Mouse (Mus musculus): ENCODE measurements at regions not wholly inside any gene's neighbourhood (a gene's known extent, or its start where the extent isn't known, plus 50 kb on each side); places are given as distances from the start of the nearest gene placed in this dataset.

DNA sequence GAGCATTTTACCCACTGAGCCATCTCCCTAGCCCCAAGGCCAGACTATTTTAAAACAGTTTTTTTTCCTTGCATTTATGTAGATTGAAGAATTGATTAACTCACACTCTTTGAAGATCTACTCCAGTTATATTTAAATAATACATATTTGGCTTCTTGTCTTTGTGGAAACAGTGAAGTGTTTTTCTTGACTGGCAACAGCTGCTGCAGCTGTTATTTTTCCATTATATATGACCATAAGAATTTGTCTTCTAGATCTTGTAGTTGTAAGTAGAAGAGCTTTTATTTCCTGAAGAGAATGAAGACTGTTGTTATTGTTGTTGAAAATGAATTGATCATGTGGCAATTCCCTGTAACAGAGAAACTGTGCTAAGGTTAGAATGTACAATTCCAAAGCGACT is 109.4 kb upstream of the Prickle1 start:
- 94% methylated on average over 1 of the region's 1 CpGs for WGBS
- no peaks in the 10 kb centered on the region for H3K9me3 ChIP-seq (ENCODE audit: control insufficient read depth, low read length)
- DNase-seq (ENCODE audit: low spot score) (no peak), ATAC-seq (replicated peaks; ENCODE audit: low FRiP score, low TSS enrichment, low read depth) (no peak)
- 0 out of 2 replicates have a peak, but pooled peaks cover 17% of the 10 kb centered on the region for H3K4me1 ChIP-seq (replicated peaks; ENCODE audit: control insufficient read depth, insufficient read depth, low read length)
- no peak overlapping the region for H3K4me3 ChIP-seq (ENCODE audit: low read depth, low read length)
- no peak overlapping the region for H3K4me2 ChIP-seq (ENCODE audit: low read length)
- no peak overlapping the region for H3K27ac ChIP-seq (ENCODE audit: low read depth)
- no peak overlapping the region for H3K9ac ChIP-seq (ENCODE audit: low read length)
- H3K36me3 ChIP-seq (ENCODE audit: control insufficient read depth, insufficient read depth, low read length), result no peaks in the 10 kb centered on the region
- no peaks in the 10 kb centered on the region for H3K27me3 ChIP-seq (replicated peaks; ENCODE audit: control insufficient read depth, insufficient read depth, low read length)

DNA sequence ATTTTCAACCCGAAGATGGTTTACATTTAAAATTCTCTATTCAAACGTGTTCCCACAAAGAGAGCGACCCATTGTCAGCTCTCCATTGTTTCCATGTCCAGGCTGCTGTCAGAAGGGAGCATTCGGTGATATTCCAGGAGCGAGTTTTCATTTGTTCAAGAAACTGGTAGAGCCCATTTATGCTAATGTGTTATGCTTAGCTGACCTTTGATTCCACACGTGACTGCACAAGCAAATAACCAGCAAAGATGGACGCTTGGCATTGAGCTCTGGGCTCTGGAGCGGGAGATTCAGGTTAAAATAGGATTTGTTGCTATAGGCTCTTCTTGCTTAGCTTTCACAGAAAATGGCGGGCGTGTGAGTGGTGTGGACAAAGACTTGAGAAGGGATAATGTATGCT is 105.3 kb upstream of the Prickle1 start:
- H3K4me1 ChIP-seq (replicated peaks; ENCODE audit: control insufficient read depth, insufficient read depth, low read length), result no peaks in the 10 kb centered on the region; the same call in 1 of the 2 replicates
- no peak overlapping the region for H3K4me3 ChIP-seq (ENCODE audit: low read depth, low read length)
- DNase-seq (ENCODE audit: low spot score), result no peak
- no peaks in the 10 kb centered on the region for H3K9me3 ChIP-seq (ENCODE audit: control insufficient read depth, low read length)
- no peak overlapping the region for H3K4me2 ChIP-seq (ENCODE audit: low read length)
- no peak for ATAC-seq (replicated peaks; ENCODE audit: low FRiP score, low TSS enrichment, low read depth)
- no peaks in the 10 kb centered on the region for H3K36me3 ChIP-seq (ENCODE audit: control insufficient read depth, insufficient read depth, low read length)
- WGBS, result 89% methylated on average over 10 of the region's 10 CpGs
- H3K9ac ChIP-seq (ENCODE audit: low read length), result no peak overlapping the region
- H3K27me3 ChIP-seq (replicated peaks; ENCODE audit: control insufficient read depth, insufficient read depth, low read length), result no peaks in the 10 kb centered on the region
- no peak overlapping the region for H3K27ac ChIP-seq (ENCODE audit: low read depth)

GRCm38 (mm10) chr15:93699971-93700370 is 104.3 kb upstream of the Prickle1 start:
- Histone ChIP-seq H3K4me3 (ENCODE audit: low read depth, low read length) (no peak overlapping the region), H3K27me3 (replicated peaks; ENCODE audit: control insufficient read depth, insufficient read depth, low read length) (no peaks in the 10 kb centered on the region), H3K4me2 (ENCODE audit: low read length) (no peak overlapping the region), H3K9me3 (ENCODE audit: control insufficient read depth, low read length) (no peaks in the 10 kb centered on the region), H3K9ac (ENCODE audit: low read length) (no peak overlapping the region), H3K4me1 (replicated peaks; ENCODE audit: control insufficient read depth, insufficient read depth, low read length) (no peaks in the 10 kb centered on the region; the same call in 1 of the 2 replicates), H3K27ac (ENCODE audit: low read depth) (no peak overlapping the region), H3K36me3 (ENCODE audit: control insufficient read depth, insufficient read depth, low read length) (no peaks in the 10 kb centered on the region)
- no peak for ATAC-seq (replicated peaks; ENCODE audit: low FRiP score, low TSS enrichment, low read depth)
- DNase-seq (ENCODE audit: low spot score), result no peak
- 65% methylated on average over 9 of the region's 9 CpGs for WGBS

- H3K27me3 ChIP-seq (replicated peaks; ENCODE audit: control insufficient read depth, insufficient read depth, low read length), result no peaks in the 10 kb centered on the region
- ATAC-seq (replicated peaks; ENCODE audit: low FRiP score, low TSS enrichment, low read depth) (no peak), DNase-seq (ENCODE audit: low spot score) (no peak)
- no peaks in the 10 kb centered on the region for H3K9me3 ChIP-seq (ENCODE audit: control insufficient read depth, low read length)
- no peak overlapping the region for H3K4me2 ChIP-seq (ENCODE audit: low read length)
- H3K27ac ChIP-seq (ENCODE audit: low read depth), result no peak overlapping the region
- no peaks in the 10 kb centered on the region for H3K36me3 ChIP-seq (ENCODE audit: control insufficient read depth, insufficient read depth, low read length)
- WGBS, result 41% methylated on average over 10 of the region's 10 CpGs
- H3K4me1 ChIP-seq (replicated peaks; ENCODE audit: control insufficient read depth, insufficient read depth, low read length), result no peaks in the 10 kb centered on the region; the same call in 1 of the 2 replicates
- H3K4me3 ChIP-seq (ENCODE audit: low read depth, low read length), result no peak overlapping the region
- no peak overlapping the region for H3K9ac ChIP-seq (ENCODE audit: low read length)
Observed at GRCm38 (mm10) chr15:93698182-93698822, 102.6 kb upstream of the Prickle1 start.

DNA sequence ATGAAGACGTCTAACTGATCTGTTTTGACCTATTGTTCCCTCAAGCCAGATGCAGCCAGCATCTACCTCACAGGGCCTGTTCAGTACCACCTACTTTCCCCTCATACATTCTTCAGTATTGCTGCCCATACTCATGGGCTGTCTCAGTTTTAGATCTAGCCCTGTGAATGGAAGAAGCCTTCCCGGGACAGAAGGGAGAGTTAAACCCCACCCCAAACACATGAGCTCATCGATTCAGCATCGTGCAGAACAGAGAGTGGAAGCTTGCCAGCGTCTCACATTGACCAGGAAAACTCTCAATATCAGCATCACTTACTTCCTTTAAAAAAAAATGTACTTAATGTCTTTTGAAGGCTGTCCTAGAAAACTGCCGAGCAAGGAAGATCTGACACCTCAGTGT is 95.0 kb upstream of the Prickle1 start:
- ATAC-seq (replicated peaks; ENCODE audit: low FRiP score, low TSS enrichment, low read depth) (no peak), DNase-seq (ENCODE audit: low spot score) (no peak)
- WGBS, result 49% methylated on average over 6 of the region's 6 CpGs

GRCm38 (mm10) chr15:93690011-93690410 is 94.3 kb upstream of the Prickle1 start:
- 78% methylated on average over 10 of the region's 10 CpGs for WGBS
- H3K4me2 ChIP-seq (ENCODE audit: low read length), result no peak overlapping the region
- H3K27ac ChIP-seq (ENCODE audit: low read depth), result no peak overlapping the region
- H3K4me1 ChIP-seq (replicated peaks; ENCODE audit: control insufficient read depth, insufficient read depth, low read length), result no peaks in the 10 kb centered on the region
- H3K36me3 ChIP-seq (ENCODE audit: control insufficient read depth, insufficient read depth, low read length), result no peaks in the 10 kb centered on the region
- no peak overlapping the region for H3K9ac ChIP-seq (ENCODE audit: low read length)
- no peak overlapping the region for H3K4me3 ChIP-seq (ENCODE audit: low read depth, low read length)
- H3K27me3 ChIP-seq (replicated peaks; ENCODE audit: control insufficient read depth, insufficient read depth, low read length), result no peaks in the 10 kb centered on the region
- ATAC-seq (replicated peaks; ENCODE audit: low FRiP score, low TSS enrichment, low read depth) (no peak), DNase-seq (ENCODE audit: low spot score) (no peak)
- no peaks in the 10 kb centered on the region for H3K9me3 ChIP-seq (ENCODE audit: control insufficient read depth, low read length)

More for the DNA sequence above, 95.0 kb upstream of the Prickle1 start:
- H3K9me3 ChIP-seq (ENCODE audit: control insufficient read depth, low read length), result no peaks in the 10 kb centered on the region
- no peaks in the 10 kb centered on the region for H3K27me3 ChIP-seq (replicated peaks; ENCODE audit: control insufficient read depth, insufficient read depth, low read length)
- H3K27ac ChIP-seq (ENCODE audit: low read depth), result no peak overlapping the region
- no peaks in the 10 kb centered on the region for H3K4me1 ChIP-seq (replicated peaks; ENCODE audit: control insufficient read depth, insufficient read depth, low read length)
- H3K36me3 ChIP-seq (ENCODE audit: control insufficient read depth, insufficient read depth, low read length), result no peaks in the 10 kb centered on the region
- no peak overlapping the region for H3K9ac ChIP-seq (ENCODE audit: low read length)
- no peak overlapping the region for H3K4me3 ChIP-seq (ENCODE audit: low read depth, low read length)
- H3K4me2 ChIP-seq (ENCODE audit: low read length), result no peak overlapping the region

DNA sequence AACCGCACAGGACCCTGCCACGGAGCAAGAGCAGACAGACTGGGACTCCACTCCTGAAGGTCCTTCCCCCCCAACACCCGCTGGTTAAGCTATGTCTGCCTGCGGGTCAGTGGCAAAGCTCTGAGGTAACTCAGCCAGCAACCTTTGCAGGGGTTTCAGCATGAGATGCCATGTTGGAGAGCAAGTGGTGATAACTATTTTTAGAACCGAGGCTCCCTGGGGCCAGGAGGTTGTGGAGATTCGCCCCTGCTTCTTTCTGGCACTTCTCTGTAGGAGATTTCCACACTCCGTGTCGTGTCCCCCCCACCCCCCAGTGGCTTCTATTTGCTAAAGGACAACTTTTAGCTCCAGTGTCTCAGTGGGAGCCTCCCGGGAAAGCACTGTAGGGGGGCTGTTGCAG is 90.7 kb upstream of the Prickle1 start:
- no peaks in the 10 kb centered on the region for H3K36me3 ChIP-seq (ENCODE audit: control insufficient read depth, insufficient read depth, low read length)
- no peak overlapping the region for H3K27ac ChIP-seq (ENCODE audit: low read depth)
- H3K4me2 ChIP-seq (ENCODE audit: low read length), result no peak overlapping the region
- no peak for DNase-seq (ENCODE audit: low spot score)
- WGBS, result 53% methylated on average over 9 of the region's 9 CpGs
- peaks cover 9% of the 10 kb centered on the region for H3K4me1 ChIP-seq (replicated peaks; ENCODE audit: control insufficient read depth, insufficient read depth, low read length)
- no peak for ATAC-seq (replicated peaks; ENCODE audit: low FRiP score, low TSS enrichment, low read depth)
- no peak overlapping the region for H3K9ac ChIP-seq (ENCODE audit: low read length)
- no peaks in the 10 kb centered on the region for H3K9me3 ChIP-seq (ENCODE audit: control insufficient read depth, low read length)
- H3K4me3 ChIP-seq (ENCODE audit: low read depth, low read length), result no peak overlapping the region
- H3K27me3 ChIP-seq (replicated peaks; ENCODE audit: control insufficient read depth, insufficient read depth, low read length), result no peaks in the 10 kb centered on the region

DNA sequence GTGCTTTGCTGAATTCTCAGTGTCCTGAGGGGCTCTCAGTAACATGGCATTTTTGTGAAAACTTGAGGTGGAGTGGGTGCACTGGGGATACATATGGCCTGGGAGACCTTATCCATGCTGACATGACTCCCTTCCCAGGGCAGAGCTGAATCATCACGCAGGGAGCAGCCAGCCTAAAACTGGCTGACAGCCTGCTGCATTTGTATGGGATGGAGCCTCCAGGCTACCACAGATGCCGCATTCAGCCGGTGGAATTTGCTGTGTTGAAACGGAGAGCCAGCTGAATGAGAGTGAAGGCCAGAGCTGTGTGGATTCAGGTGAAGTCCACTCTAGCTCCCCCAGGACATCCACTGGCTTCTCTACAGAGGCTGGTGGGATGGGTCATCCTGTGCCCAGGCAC is 85.9 kb upstream of the Prickle1 start:
- no peak overlapping the region for H3K9ac ChIP-seq (ENCODE audit: low read length)
- H3K36me3 ChIP-seq (ENCODE audit: control insufficient read depth, insufficient read depth, low read length), result no peaks in the 10 kb centered on the region
- no peak overlapping the region for H3K27ac ChIP-seq (ENCODE audit: low read depth)
- ATAC-seq (replicated peaks; ENCODE audit: low FRiP score, low TSS enrichment, low read depth) (no peak), DNase-seq (ENCODE audit: low spot score) (no peak)
- no peak overlapping the region for H3K4me3 ChIP-seq (ENCODE audit: low read depth, low read length)
- H3K4me2 ChIP-seq (ENCODE audit: low read length), result no peak overlapping the region
- H3K27me3 ChIP-seq (replicated peaks; ENCODE audit: control insufficient read depth, insufficient read depth, low read length), result no peaks in the 10 kb centered on the region
- peaks cover 9% of the 10 kb centered on the region for H3K4me1 ChIP-seq (replicated peaks; ENCODE audit: control insufficient read depth, insufficient read depth, low read length)
- no peaks in the 10 kb centered on the region for H3K9me3 ChIP-seq (ENCODE audit: control insufficient read depth, low read length)
- 62% methylated on average over 4 of the region's 4 CpGs for WGBS

GRCm38 (mm10) chr15:93675624-93676023 is 79.9 kb upstream of the Prickle1 start:
- Histone ChIP-seq H3K9ac (ENCODE audit: low read length) (no peak overlapping the region), H3K4me1 (replicated peaks; ENCODE audit: control insufficient read depth, insufficient read depth, low read length) (no peaks in the 10 kb centered on the region), H3K9me3 (ENCODE audit: control insufficient read depth, low read length) (no peaks in the 10 kb centered on the region), H3K4me2 (ENCODE audit: low read length) (no peak overlapping the region), H3K36me3 (ENCODE audit: control insufficient read depth, insufficient read depth, low read length) (no peaks in the 10 kb centered on the region), H3K27me3 (replicated peaks; ENCODE audit: control insufficient read depth, insufficient read depth, low read length) (no peaks in the 10 kb centered on the region), H3K27ac (ENCODE audit: low read depth) (no peak overlapping the region), H3K4me3 (ENCODE audit: low read depth, low read length) (no peak overlapping the region)
- DNase-seq (ENCODE audit: low spot score) (no peak), ATAC-seq (replicated peaks; ENCODE audit: low FRiP score, low TSS enrichment, low read depth) (no peak)
- WGBS, result 91% methylated on average over 6 of the region's 6 CpGs

All from intestine, embryonic 14.5 days (tissue).